Mouse (Mus musculus) embryonic facial prominence, embryonic 12.5 days (tissue): ENCODE measurements around the gene Mfsd14b. TPM values are rescaled to one million over a fixed set of nuclear protein-coding genes. Genes with fewer than 3 reads are reported as not detected.

Experiments
- ATAC-seq: fragments of 200-750 bp; cut with Nextera tagmentation; 2 replicates; pipeline ENCODE4 v1.8.0; 2017; ENCODE audit not compliant: insufficient number of reproducible peaks, insufficient read depth, low FRiP score, low TSS enrichment
- H3K27ac ChIP-seq: fragments of 300-500 bp; sonication (generic); 2 replicates; pipeline ENCODE4 v1.5.1; 2016; ENCODE audit warnings: mild to moderate bottlenecking
- H3K27me3 ChIP-seq: fragments of 300-500 bp; sonication (generic); 2 replicates; pipeline ENCODE4 v1.6.1; 2016; ENCODE audit warnings: mild to moderate bottlenecking, moderate library complexity
- H3K36me3 ChIP-seq: fragments of 300-500 bp; sonication (generic); 2 replicates; pipeline ENCODE4 v1.6.1; 2016; ENCODE audit warnings: mild to moderate bottlenecking
- H3K4me1 ChIP-seq: fragments of 300-500 bp; sonication (generic); 2 replicates; pipeline ENCODE4 v1.6.1; 2016
- H3K4me2 ChIP-seq: fragments of 300-500 bp; sonication (generic); replicated peaks from 2 replicates; pipeline ENCODE4 v1.6.1; 2016; ENCODE audit warnings: mild to moderate bottlenecking, moderate library complexity
- H3K4me3 ChIP-seq: fragments of 300-500 bp; sonication (generic); 2 replicates; pipeline ENCODE4 v1.5.1; 2016; ENCODE audit warnings: mild to moderate bottlenecking
- H3K9ac ChIP-seq: fragments of 300-500 bp; sonication (generic); 2 replicates; pipeline ENCODE4 v1.6.1; 2016; ENCODE audit warnings: mild to moderate bottlenecking, moderate library complexity
- H3K9me3 ChIP-seq: fragments of 300-500 bp; sonication (generic); 2 replicates; pipeline ENCODE4 v1.6.1; 2016; ENCODE audit warnings: mild to moderate bottlenecking, moderate library complexity
- WGBS: fragments of 180-500 bp; shearing (Covaris S2); methylation state at CpG from one replicate; pipeline ENCODE4 v1.1.7; 2016; 5-methylcytosine and 5-hydroxymethylcytosine counted together
- polyA plus RNA-seq: library from polyadenylated mRNA; unstranded; fragments of >200 nt; fragmentation: Nextera tagmentation; extraction: Ambion mirVana; gene quantifications from 2 replicates; pipeline ENCODE4 v1.2.1, GENCODE M21; 2016

The Mfsd14b gene
- polyA plus RNA-seq: 57.1 and 60.5 TPM in 2 replicates

- ATAC-seq: peak; percentile 99
- no peaks in the 10 kb centered on the region for H3K9me3 ChIP-seq
- H3K4me1 ChIP-seq: no peaks in the 10 kb centered on the region
- no peaks in the 10 kb centered on the region; the same call in 1 of the 2 replicates for H3K27me3 ChIP-seq
- under 1% methylated on average over 60 of the region's 60 CpGs for WGBS
- H3K4me3 ChIP-seq: peak within 1 kb of the TSS; percentile 93
- peak within 1 kb of the TSS; percentile 93 for H3K27ac ChIP-seq
- H3K36me3 ChIP-seq: no peaks in the 10 kb centered on the region
- peak within 1 kb of the TSS; percentile 93 for H3K9ac ChIP-seq
- peak within 1 kb of the TSS; percentile 74 for H3K4me2 ChIP-seq
Observed at GRCm38 (mm10) chr13:65112459-65113110, at the start of gene Mfsd14b. Mfsd14b (minus strand) TSS chr13:65112975.

- Histone ChIP-seq H3K4me2 (no peak within 1 kb of the TSS), H3K4me1 (no peaks in the 10 kb centered on the region), H3K4me3 (no peak within 1 kb of the TSS), H3K27ac (no peak within 1 kb of the TSS), H3K9me3 (no peaks in the 10 kb centered on the region), H3K36me3 (no peaks in the 10 kb centered on the region), H3K9ac (no peak within 1 kb of the TSS), H3K27me3 (no peaks in the 10 kb centered on the region)
- no peak for ATAC-seq
- 73% methylated on average over 1 of the region's 1 CpGs for WGBS
Observed at GRCm38 (mm10) chr13:65149940-65150339, 37.2 kb upstream of the Mfsd14b start, which contains the start of gene Olfr466. Olfr466 (plus strand) TSS chr13:65150240.

GRCm38 (mm10) chr13:65137789-65138188 is 25.0 kb upstream of the Mfsd14b start, which contains the start of gene Olfr465-ps1:
Olfr465-ps1 (plus strand) TSS chr13:65138089.
- H3K36me3 ChIP-seq: no peaks in the 10 kb centered on the region
- WGBS: 88% methylated on average over 4 of the region's 4 CpGs
- no peak within 1 kb of the TSS for H3K9ac ChIP-seq
- H3K4me1 ChIP-seq: no peaks in the 10 kb centered on the region
- no peaks in the 10 kb centered on the region for H3K27me3 ChIP-seq
- 0 out of 2 replicates have a peak, but pooled peaks cover 4% of the 10 kb centered on the region for H3K9me3 ChIP-seq
- no peak for ATAC-seq
- H3K27ac ChIP-seq: no peak within 1 kb of the TSS
- H3K4me2 ChIP-seq: no peak within 1 kb of the TSS
- H3K4me3 ChIP-seq: no peak within 1 kb of the TSS

- H3K9ac ChIP-seq: no peak overlapping the region
- no peaks in the 10 kb centered on the region for H3K27me3 ChIP-seq
- H3K4me1 ChIP-seq: no peaks in the 10 kb centered on the region
- H3K4me2 ChIP-seq: no peak overlapping the region
- ATAC-seq: no peak
- no peaks in the 10 kb centered on the region for H3K9me3 ChIP-seq
- H3K36me3 ChIP-seq: no peaks in the 10 kb centered on the region
- no peak overlapping the region for H3K27ac ChIP-seq
- WGBS: 69% methylated on average over 3 of the region's 3 CpGs
- H3K4me3 ChIP-seq: no peak overlapping the region
Observed at GRCm38 (mm10) chr13:65127063-65127847, 14.5 kb upstream of the Mfsd14b start.

- 83% methylated on average over 1 of the region's 1 CpGs for WGBS
- ATAC-seq: no peak
- H3K27me3 ChIP-seq: no peaks in the 10 kb centered on the region
Observed at GRCm38 (mm10) chr13:65122111-65122510, 9.3 kb upstream of the Mfsd14b start.

GRCm38 (mm10) chr13:65120984-65121383 is 8.2 kb upstream of the Mfsd14b start:
- H3K9ac ChIP-seq: no peak overlapping the region
- no peaks in the 10 kb centered on the region for H3K4me1 ChIP-seq
- H3K36me3 ChIP-seq: no peaks in the 10 kb centered on the region
- ATAC-seq: no peak
- 71% methylated on average over 3 of the region's 3 CpGs for WGBS
- H3K27ac ChIP-seq: no peak overlapping the region
- H3K4me2 ChIP-seq: no peak overlapping the region
- H3K4me3 ChIP-seq: no peak overlapping the region
- H3K27me3 ChIP-seq: no peaks in the 10 kb centered on the region; the same call in 1 of the 2 replicates
- no peaks in the 10 kb centered on the region for H3K9me3 ChIP-seq

More at GRCm38 (mm10) chr13:65122111-65122510, 9.3 kb upstream of the Mfsd14b start:
- no peaks in the 10 kb centered on the region for H3K36me3 ChIP-seq
- no peak overlapping the region for H3K4me3 ChIP-seq
- H3K27ac ChIP-seq: no peak overlapping the region
- no peak overlapping the region for H3K4me2 ChIP-seq
- H3K4me1 ChIP-seq: no peaks in the 10 kb centered on the region
- no peaks in the 10 kb centered on the region for H3K9me3 ChIP-seq
- no peak overlapping the region for H3K9ac ChIP-seq

- 67% methylated on average over 3 of the region's 3 CpGs for WGBS
Observed at GRCm38 (mm10) chr13:65113239-65113638, 464 bp upstream of the Mfsd14b start.

GRCm38 (mm10) chr13:65111961-65112360 is 814 bp downstream of the Mfsd14b start:
- Histone ChIP-seq H3K4me1 (no peaks in the 10 kb centered on the region), H3K36me3 (no peaks in the 10 kb centered on the region), H3K4me3 (peak overlapping the region; percentile 93), H3K4me2 (peak overlapping the region; percentile 74), H3K27me3 (no peaks in the 10 kb centered on the region; the same call in 1 of the 2 replicates), H3K9me3 (no peaks in the 10 kb centered on the region), H3K9ac (peak overlapping the region; percentile 93), H3K27ac (peak overlapping the region; percentile 93)
- no peak for ATAC-seq
- 1% methylated on average over 5 of the region's 5 CpGs for WGBS

More at GRCm38 (mm10) chr13:65113239-65113638, 464 bp upstream of the Mfsd14b start:
- Histone ChIP-seq H3K36me3 (no peaks in the 10 kb centered on the region), H3K9ac (peak overlapping the region; percentile 93; the same call in 1 of the 2 replicates), H3K27ac (peak overlapping the region; percentile 93; the same call in 1 of the 2 replicates), H3K4me1 (no peaks in the 10 kb centered on the region), H3K9me3 (no peaks in the 10 kb centered on the region), H3K4me3 (peak overlapping the region; percentile 93), H3K27me3 (no peaks in the 10 kb centered on the region; the same call in 1 of the 2 replicates), H3K4me2 (peak overlapping the region; percentile 74)
- ATAC-seq: no peak

GRCm38 (mm10) chr13:65101232-65101631 is 11.5 kb downstream of the Mfsd14b start:
- Histone ChIP-seq H3K9ac (no peak overlapping the region), H3K36me3 (0 out of 2 replicates have a peak, but pooled peaks cover 10% of the 10 kb centered on the region), H3K27ac (no peak overlapping the region), H3K9me3 (peaks cover 24% of the 10 kb centered on the region), H3K4me1 (no peaks in the 10 kb centered on the region), H3K4me2 (no peak overlapping the region), H3K27me3 (no peaks in the 10 kb centered on the region), H3K4me3 (no peak overlapping the region)
- no peak for ATAC-seq
- WGBS: 90% methylated on average over 3 of the region's 3 CpGs

- Histone ChIP-seq H3K36me3 (0 out of 2 replicates have a peak, but pooled peaks cover 10% of the 10 kb centered on the region), H3K27ac (no peak overlapping the region), H3K4me1 (no peaks in the 10 kb centered on the region), H3K9ac (no peak overlapping the region), H3K4me2 (no peak overlapping the region), H3K9me3 (peaks cover 20% of the 10 kb centered on the region), H3K27me3 (no peaks in the 10 kb centered on the region), H3K4me3 (no peak overlapping the region)
- 91% methylated on average over 9 of the region's 9 CpGs for WGBS
- ATAC-seq: no peak
Observed at GRCm38 (mm10) chr13:65100678-65101077, 12.1 kb downstream of the Mfsd14b start.

- peaks cover 17% of the 10 kb centered on the region; the same call in 1 of the 2 replicates for H3K36me3 ChIP-seq
Observed at GRCm38 (mm10) chr13:65097018-65097417, 15.8 kb downstream of the Mfsd14b start.

More at GRCm38 (mm10) chr13:65097018-65097417, 15.8 kb downstream of the Mfsd14b start:
- ATAC-seq: no peak
- peaks cover 7% of the 10 kb centered on the region for H3K9me3 ChIP-seq
- H3K4me3 ChIP-seq: no peak overlapping the region
- no peak overlapping the region for H3K4me2 ChIP-seq
- H3K9ac ChIP-seq: no peak overlapping the region
- no peaks in the 10 kb centered on the region for H3K4me1 ChIP-seq
- H3K27ac ChIP-seq: no peak overlapping the region
- no peaks in the 10 kb centered on the region for H3K27me3 ChIP-seq
